Mouse (Mus musculus): ENCODE data around the gene Olfr78.

Olfr78 gene

DNA sequence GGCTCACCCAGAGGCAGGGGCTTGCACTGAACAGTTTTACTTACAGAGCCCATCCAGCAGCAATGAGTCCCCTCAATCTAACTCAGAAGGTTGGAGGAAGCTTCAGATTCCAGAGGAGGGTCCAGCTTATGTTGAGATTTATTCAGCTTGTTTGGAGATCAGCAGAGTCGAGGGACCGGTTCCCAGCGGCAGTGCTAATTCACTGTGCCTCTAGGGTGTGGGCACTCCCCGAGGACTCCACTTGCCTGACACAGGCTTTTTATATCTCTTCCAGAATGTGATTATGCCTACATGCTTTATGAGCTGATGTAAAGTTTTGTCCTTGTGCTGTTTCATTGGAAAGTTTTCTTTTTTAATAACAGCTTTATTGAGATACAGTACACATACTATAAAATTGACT is at the start of gene Olfr78, which contains the start of gene Olfr560:
Gene Olfr78 (minus strand): TSS at position 206 of the 400 bp plus-strand sequence.
Gene Olfr560 (minus strand): TSS at position 101 of the 400 bp plus-strand sequence.
- no peak for DNase-seq (ENCODE audit: low spot score in 2 of 2)

DNA sequence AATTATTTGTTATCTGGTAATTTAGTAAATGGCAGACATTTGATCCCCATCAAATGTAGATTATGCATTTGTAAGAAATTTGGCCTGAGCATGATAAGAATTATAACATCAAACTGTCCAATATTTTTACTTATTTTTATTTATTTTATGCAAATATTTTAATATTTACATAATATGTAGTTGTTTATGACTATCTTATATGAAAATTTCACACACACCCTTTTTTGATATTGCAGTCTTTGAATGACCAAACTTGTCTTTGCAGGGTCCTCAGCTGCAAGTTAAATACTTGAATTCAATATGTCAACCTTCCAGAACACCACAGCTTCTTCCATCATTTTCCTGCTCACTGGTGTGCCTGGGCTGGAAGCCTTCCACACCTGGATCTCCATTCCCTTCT is 43.9 kb upstream of the Olfr78 start, which contains the start of gene Olfr564:
Gene Olfr564 (plus strand): TSS at position 301 of the 400 bp plus-strand sequence.
- no peak for DNase-seq (ENCODE audit: low spot score in 2 of 2)

DNA sequence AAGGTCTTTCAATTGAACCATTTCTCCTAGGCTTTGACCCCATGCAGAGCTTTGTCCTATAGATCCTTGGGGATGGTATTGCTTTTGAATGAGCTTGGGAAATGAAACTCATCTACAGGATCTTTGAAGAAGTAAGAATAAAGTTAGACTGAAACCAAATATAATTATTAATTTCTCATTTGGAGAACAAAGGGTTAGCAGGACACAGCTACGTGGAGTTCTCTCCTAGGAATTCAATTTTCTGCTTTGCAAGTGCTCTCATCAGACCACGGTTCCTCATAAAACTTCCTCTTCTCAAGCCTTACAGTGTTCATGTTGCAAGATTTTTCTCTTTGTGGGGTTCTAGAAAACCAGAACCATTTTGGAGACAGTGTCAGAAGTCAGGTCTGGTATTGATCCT is 11.7 kb upstream of the Olfr78 start, which contains the start of gene Olfr561:
Gene Olfr561 (plus strand): TSS at position 301 of the 400 bp plus-strand sequence.
- DNase-seq (ENCODE audit: low spot score in 2 of 2): no peak

DNA sequence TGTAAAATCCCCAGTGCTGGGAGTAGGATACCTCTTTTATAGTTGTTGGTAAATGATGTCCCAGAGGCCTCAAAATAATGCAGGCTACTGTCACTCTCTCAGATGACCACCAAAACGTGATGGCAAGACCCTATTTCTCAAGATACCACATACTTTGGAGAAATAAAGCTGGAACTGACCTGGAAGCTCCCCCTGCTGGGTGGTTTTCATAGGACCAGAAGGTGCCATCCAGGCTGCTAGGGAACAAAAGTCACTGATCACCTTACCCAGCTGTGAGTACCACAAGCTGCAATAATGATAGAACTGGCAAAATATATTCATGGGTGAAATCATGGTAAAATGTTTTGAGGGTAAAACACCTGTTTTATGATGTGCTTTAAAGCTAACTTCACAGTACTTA is 7.2 kb downstream of the Olfr78 start:
- DNase-seq (ENCODE audit: low spot score in 2 of 2): no peak

GRCm38 (mm10) chr7:102737705-102738104 is 21.6 kb downstream of the Olfr78 start:
- no peak for DNase-seq (ENCODE audit: low spot score in 2 of 2)

GRCm38 (mm10) chr7:102733793-102734192 is 25.5 kb downstream of the Olfr78 start:
- DNase-seq (ENCODE audit: low spot score in 2 of 2): no peak

DNA sequence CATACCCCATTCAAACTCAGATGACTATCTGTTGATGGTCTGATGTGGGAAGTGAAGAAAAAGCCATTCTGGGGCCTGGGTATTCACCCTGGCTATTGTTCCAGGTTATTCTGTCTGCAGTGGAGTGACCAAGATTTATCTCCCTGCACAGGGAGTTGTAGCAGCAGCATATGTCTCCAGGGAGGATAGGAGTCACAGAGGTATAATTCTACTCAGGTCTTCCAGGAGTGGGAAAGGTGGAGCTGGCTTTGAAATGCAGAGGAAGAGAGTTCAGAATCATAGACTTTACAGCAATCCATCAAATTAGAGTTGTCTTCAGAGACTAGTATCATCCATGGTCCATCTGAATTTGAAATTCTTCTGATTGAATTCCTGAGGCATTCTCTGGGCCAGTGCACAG is 31.9 kb downstream of the Olfr78 start, which contains the start of gene Olfr559:
Gene Olfr559 (minus strand): TSS at position 101 of the 400 bp plus-strand sequence.
- no peak for DNase-seq (ENCODE audit: low spot score in 2 of 2)

GRCm38 (mm10) chr7:102718970-102719369 is 40.3 kb downstream of the Olfr78 start, which contains the start of gene Olfr33:
Olfr33 (minus strand) TSS chr7:102719070.
- no peak for DNase-seq (ENCODE audit: low spot score in 2 of 2)

GRCm38 (mm10) chr7:102701915-102702314 is 57.4 kb downstream of the Olfr78 start, which contains the start of gene Olfr558:
Olfr558 (plus strand) TSS chr7:102702215.
- DNase-seq (ENCODE audit: low spot score in 2 of 2): no peak

DNA sequence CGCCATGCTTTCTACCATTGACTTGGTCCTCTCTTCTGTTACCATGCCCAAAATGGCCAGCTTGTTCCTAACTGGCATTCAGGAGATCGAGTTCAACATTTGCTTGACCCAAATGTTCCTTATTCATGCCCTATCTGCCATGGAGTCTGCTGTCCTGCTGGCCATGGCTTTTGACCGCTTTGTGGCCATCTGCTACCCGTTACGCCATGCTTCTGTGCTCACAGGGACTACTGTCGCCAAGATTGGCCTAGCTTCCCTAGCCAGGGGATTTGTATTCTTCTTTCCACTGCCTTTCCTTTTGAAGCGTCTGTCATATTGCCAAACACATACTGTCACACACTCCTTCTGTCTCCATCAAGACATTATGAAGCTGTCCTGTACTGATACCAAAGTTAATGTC is 60.8 kb downstream of the Olfr78 start:
- no peak for DNase-seq (ENCODE audit: low spot score in 2 of 2)

DNA sequence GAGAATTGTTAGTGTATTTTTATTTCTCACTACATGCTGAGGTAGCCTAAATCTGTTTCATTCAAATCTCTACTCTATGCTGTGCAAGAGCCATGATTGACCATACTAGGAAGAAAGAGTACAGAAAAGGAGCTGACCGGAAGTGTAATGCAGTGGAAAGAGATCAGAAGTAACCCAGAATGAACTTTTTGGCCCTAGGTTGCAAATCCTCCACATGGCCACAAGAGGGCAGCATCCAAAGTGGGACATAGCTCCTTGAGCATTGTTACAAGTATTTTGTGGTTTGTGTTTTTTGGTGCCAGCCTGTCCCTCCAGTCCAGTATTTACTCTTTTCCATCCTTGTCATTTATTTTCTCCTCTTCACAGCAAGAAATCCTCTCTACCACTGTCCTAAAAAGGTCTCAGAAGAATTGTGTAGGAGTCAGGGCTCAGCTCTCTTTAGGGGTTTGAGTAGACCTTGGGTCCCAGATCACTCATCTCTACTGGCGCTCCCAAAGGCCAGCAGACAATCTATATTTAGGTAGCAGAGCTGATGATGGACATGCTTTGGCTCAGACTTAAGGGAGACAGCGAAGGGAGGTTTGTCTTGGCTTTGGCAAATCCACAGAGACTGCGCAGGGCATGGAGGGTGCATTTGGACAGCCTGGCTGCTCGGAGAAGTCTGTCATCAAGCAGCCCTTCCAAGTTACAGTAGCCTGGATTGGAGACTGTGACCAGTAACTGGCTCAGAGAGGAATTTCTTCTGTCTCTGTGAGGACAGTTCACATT is 63.7 kb downstream of the Olfr78 start, which contains the start of gene Olfr557:
Gene Olfr557 (plus strand): TSS at position 553 of the 768 bp plus-strand sequence.
- DNase-seq (ENCODE audit: low spot score in 2 of 2): no peak

Data from right cerebral cortex, postnatal 36 days (tissue).